Mouse (Mus musculus): ENCODE data around the gene Prickle4.

DNA sequence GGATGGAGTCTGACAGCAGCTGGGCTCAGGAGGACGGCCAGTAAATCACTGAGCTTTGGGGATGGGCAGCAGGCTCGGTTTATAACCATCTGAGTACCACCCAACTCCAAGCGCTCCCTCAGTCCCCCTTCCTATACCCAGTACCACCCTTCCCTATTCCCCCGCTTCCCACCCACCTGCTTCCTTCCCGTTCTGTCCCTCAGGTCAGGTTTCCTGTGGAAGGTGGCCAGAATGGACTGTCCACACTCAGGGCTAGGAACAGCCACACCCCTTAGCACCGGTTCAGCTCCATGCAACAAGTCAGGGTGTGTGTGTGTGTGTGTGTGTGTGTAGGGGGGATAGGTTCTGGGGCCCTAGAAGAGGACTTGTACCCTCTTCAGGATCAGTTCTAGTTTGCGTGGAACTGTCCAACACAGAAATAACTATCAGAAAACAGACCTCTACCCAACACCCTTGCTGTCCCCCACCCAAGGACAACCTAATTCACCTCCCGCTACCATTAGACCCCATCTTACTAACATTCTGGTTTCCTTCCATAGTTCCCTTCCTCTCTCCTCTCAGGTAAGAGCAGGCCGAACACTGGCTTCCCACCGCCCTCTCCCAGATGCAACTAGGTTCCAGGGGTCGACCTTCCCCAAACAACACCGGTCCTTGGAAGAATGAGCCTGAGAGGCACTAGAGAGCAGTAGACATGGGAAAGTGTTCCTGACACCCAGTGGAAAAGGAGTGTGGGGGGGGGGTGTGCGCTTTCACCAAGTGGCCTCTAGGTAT lies 680 bp downstream of the Prickle4 start:
- TF ChIP-seq CTCF (conservative IDR thresholded peaks at IDR 0.05; ENCODE audit: insufficient read depth, insufficient read length, low read depth, low read length), result no peak
- no peak for TF ChIP-seq POLR2A (IDR thresholded peaks at IDR 0.05; ENCODE audit: low read depth, low read length)

Data from kidney, adult 2 months (tissue).